ENCODE assay signal across 13 mouse cellular contexts in genomic region chr3:130877981-130878380, GRCm38 (mm10).
"Had no signal": no experiment of that assay in that cellular context is flagged by ENCODE, and none has a peak within 500 bp of the region (broad histone marks: within the 10 kb centered on the region; RNA-seq: fewer than 3 reads in every experiment).

No protein-coding gene starts in this region.

- H3K4me1 ChIP-seq: liver, embryonic 13.5 days; midbrain, embryonic 13.5 days; stomach, embryonic 15.5 days had no signal

- H3K9ac ChIP-seq: limb, embryonic 12.5 days; liver, embryonic 13.5 days; liver, postnatal 0 days; lung, embryonic 15.5 days; midbrain, embryonic 13.5 days; stomach, embryonic 15.5 days had no signal

- H3K9me3 ChIP-seq: limb, embryonic 12.5 days; liver, embryonic 13.5 days; lung, embryonic 15.5 days; midbrain, embryonic 13.5 days; stomach, embryonic 15.5 days had no signal

- H3K27me3 ChIP-seq: limb, embryonic 12.5 days; liver, embryonic 13.5 days; lung, embryonic 15.5 days; midbrain, embryonic 13.5 days; stomach, embryonic 15.5 days had no signal

- H3K4me2 ChIP-seq: limb, embryonic 12.5 days; liver, embryonic 13.5 days; lung, embryonic 15.5 days; midbrain, embryonic 13.5 days; stomach, embryonic 15.5 days had no signal

- H3K4me3 ChIP-seq: layer of hippocampus, adult 2 months; limb, embryonic 12.5 days; liver, embryonic 13.5 days; lung, embryonic 15.5 days; midbrain, embryonic 13.5 days; stomach, embryonic 15.5 days had no signal

- H3K27ac ChIP-seq: layer of hippocampus, adult 2 months; limb, embryonic 12.5 days; liver, embryonic 13.5 days; lung, embryonic 15.5 days; midbrain, embryonic 13.5 days; stomach, embryonic 15.5 days had no signal

- DNase-seq: kidney, postnatal 10 days; kidney, postnatal 4 days; liver; liver, embryonic 13.5 days; liver, postnatal 0 days; right cerebral cortex, postnatal 14 days; thymus, adult 2 months; thymus, postnatal 25 days had no signal

- ATAC-seq: liver, postnatal 0 days; midbrain, embryonic 13.5 days had no signal

- H3K36me3 ChIP-seq: limb, embryonic 12.5 days; liver, embryonic 13.5 days; lung, embryonic 15.5 days; midbrain, embryonic 13.5 days; stomach, embryonic 15.5 days had no signal
